Mouse (Mus musculus): ENCODE measurements around the gene Mrps25.
A peak's percentile ranks its signal among the peaks of the same experiment; 100 is the strongest.

The Mrps25 gene

DNA sequence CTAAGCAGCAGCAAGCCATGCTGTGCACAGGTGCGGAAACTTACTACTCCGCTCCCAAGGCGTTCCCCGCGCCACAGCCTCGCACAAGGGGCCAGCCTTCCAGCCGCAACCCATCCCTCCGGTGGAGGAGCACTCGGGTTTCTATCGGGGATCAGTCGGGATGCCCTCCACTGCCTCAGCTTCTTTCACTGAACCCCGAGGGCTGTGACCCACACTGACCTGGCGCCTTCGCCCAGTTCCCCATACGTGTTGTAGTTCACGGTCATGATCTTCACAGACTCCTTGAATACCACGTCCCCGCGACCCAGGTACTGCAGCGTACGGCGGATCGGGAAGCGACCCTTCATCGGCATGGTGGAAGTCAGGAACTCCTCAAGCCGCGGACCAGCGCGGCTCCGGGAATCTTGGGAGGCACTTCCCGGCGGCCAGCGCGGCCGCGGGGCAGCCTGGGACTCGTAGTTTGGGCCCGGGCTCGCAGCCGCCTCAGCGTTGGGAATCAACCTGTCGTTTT, at the start of gene Mrps25:
Gene Mrps25 (minus strand): TSS at position 413 of the 511 bp plus-strand sequence.
- peak; percentile 83 to 89 for DNase-seq

GRCm38 (mm10) chr6:92231762-92232161, 47.9 kb upstream of the Mrps25 start:
- DNase-seq: no peak

- DNase-seq: no peak
Observed at GRCm38 (mm10) chr6:92231356-92231755, 47.5 kb upstream of the Mrps25 start.

GRCm38 (mm10) chr6:92229586-92229985, 45.8 kb upstream of the Mrps25 start:
- no peak for DNase-seq

DNA sequence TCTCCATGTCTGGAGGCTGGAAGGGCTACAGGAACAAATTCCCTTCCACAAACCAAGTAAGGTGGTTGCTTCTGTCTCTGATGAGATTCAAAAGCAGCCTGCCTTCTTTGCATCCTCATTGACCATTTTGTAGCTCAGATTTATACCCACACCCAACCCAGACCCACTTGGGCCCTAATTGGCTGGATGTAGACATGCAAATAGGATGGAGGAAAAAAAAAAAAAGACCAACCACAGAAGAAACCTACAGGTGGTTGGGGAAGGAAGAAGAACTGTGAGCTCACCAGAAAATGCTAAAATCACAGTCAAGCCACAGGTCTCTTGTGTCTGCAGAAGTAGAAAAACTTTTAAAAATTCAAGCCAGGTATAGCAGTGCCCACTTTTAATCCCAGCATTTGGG, 45.3 kb upstream of the Mrps25 start:
- no peak for DNase-seq

DNA sequence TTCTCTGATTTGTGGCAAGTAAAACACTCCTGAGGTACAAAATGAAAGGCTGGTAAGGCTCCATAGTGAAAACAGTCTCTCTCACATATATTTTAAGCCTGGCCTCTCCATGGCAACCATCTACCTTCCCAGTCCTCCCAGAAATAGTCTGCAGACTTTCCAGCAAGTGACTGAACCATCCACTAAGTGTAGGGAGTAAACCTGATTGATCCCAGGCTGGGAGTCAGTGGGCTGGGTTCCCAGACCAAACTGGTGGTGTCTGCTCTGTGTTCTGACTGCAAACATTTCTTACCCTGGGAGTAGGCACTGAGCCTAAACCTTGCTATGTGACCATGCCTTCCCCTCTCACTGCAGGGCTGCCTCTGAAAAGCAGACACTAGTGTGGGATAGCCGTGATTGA, 41.1 kb upstream of the Mrps25 start:
- DNase-seq: no peak

GRCm38 (mm10) chr6:92222021-92222420, 38.2 kb upstream of the Mrps25 start:
- no peak for DNase-seq

DNA sequence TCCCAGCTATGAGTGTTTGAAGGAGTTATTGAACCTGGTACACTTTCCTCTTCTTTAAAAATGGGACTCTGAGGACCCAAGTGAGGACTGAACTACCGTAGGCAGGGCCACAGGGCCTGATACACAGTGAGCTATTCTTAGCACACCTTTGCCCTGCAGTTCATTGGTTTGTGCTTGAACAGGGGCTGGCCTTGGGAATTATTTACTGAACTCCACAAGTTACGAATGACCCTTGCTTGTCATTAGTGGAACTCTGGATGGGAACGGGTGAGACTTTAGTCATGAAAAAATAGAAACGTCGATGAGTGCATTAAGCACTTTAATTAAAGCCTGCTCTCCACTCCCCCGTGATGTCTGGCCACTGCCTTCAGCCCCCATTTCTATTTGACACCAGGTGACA, 37.8 kb upstream of the Mrps25 start:
- DNase-seq: no peak

DNA sequence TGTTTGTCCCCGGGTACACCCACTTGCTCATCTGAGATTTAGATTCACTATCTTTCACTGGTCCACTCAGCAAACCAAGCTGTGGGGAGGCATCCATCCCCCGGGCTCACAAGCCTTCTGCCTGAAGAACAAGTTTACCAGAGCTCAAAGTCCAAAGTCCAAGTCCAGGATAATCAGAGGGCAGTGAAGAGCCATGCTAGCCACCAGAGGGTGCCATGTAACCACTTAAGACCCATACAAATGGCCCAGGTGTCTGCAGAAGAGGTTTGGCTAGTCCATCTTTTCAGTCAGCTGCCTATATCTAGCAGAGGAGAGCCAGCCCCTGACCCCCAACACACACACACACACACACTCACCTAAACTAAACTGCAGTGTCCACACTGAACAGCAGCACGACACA, 35.6 kb upstream of the Mrps25 start:
- peak; percentile 11 to 38 for DNase-seq

DNA sequence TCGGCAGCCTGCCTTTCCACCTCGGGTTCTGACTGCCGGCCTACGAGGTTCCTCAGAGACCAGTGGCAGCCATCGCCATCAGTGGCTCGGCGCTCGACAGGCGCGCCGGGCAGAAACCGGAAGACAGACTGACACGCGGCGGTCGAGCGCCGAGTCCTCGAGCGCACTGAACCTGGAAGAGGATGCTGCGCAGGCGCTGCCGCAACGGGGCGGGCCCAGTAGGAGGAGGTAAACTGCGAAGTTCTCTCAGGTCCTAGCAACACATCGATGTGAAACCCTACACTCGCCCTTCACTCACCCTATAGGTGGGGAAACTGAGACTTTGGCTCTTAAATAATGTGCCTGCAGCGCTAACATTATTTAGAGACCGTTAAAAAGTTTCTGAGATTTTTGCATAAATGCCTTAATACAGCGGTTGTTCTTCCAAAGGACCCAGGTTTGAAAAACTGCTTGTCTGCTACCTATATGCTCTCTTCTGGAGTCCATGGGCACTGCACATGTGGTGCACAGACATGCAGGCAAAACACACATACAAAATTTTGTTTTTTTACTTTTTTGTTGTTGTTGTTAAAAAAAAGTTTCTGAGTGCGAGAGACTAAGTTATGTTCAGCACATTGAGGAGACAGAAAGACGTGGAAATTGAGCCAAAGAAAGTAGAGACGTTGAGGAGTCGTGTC, 31.1 kb upstream of the Mrps25 start, which contains the start of gene Rbsn:
Gene Rbsn (minus strand): TSS at position 153 of the 677 bp plus-strand sequence.
- peak; percentile 92 to 95 for DNase-seq

DNA sequence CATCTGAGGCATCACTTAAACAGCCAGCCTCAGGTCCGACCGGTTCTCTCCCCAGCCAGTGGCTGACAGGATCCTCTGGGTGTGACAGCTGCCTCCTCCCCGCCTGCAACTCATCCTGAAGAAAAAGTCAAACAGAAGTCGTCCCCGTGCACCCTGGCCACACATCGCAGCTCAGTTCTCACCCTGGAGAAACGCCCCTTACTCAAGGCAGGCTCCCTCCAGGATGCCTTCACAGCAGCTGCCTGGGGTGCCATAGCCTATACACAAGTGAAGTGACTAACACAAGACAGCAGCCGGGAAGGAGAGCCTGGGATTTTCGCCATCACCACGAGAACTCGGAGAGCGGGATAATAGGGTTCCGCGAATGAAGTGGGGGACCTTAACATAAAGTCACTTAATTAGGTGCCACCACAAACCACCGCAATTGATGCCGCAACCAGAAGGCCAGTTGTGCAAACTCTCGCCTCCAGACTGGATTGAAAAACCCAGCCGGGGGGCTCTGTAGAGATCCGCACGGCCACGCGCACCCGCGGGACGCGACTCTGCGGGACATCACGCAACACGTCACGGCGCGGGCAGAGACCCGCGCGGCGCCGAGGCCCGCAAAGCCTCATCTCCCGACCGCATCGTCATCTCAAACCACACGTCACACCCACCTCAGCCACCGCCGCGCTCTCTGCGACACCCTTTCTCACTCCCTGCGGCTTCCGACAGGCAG, 30.4 kb upstream of the Mrps25 start:
- peak in 1 of 2 experiments; percentile 10 for DNase-seq

DNA sequence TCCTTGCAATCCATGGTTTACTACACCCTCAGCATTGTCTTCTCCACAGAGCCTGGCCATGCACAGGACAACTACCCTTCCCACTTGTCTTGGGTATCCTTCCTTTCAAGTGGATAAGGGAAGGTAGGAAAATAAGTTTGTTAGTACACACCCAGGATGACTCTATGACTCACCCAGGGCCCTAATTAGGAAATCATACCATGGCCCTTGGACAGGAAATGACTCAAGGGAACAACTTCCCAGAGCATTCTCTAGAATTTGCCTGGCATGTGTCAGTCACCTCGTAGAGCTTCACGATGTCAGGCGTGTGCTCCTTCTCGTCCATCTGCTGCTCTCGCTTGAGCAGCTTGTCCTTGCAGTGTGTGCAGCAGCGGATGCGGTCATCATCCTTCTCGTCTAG, 15.6 kb upstream of the Mrps25 start:
- DNase-seq: no peak

- peak in 1 of 2 experiments; percentile 39 for DNase-seq
Observed at GRCm38 (mm10) chr6:92184178-92184577, 345 bp upstream of the Mrps25 start.

GRCm38 (mm10) chr6:92176450-92176849, 7.4 kb downstream of the Mrps25 start:
- DNase-seq: no peak

- DNase-seq: no peak
Observed at GRCm38 (mm10) chr6:92162724-92163123, 21.1 kb downstream of the Mrps25 start.

DNA sequence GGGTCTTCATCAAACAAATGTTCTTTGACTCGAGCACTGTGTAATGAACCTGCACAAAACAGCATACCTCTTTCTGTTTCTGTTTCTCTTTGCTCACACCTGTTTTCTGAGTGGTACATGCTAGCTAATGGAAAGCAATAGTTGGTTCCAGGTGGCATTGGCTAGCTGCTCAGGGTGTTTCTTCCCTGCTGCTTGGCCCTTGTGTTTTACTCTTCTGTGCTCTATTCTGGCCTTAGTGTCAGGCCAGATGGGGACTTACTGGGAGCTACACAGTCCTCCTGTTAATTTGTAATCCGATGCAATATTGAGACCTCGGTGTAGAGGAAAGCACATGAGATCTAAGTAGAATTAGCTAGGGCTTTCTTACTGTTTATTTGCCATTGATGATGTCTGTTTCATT, 25.0 kb downstream of the Mrps25 start:
- DNase-seq: peak; percentile 40 to 62

GRCm38 (mm10) chr6:92153774-92154173, 30.1 kb downstream of the Mrps25 start:
- no peak for DNase-seq

DNA sequence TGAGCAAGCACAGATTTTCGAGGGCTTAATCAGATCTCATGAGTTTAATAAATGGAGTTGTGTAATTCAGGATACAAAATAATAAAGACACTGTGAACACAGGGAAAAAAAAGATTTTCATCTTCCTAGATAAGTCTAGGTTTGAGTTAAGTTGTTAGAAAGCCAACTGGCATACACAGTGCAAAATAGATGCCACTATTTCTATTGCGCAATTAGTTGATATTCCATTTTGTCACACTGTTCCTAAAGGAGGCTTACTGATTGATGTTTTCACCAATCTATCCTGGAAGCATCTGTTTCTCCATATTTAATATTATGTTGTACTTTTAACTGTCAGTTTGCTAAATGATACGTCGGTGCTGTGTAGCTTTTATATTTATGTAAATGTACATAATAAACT, 38.0 kb downstream of the Mrps25 start:
- DNase-seq: no peak

DNA sequence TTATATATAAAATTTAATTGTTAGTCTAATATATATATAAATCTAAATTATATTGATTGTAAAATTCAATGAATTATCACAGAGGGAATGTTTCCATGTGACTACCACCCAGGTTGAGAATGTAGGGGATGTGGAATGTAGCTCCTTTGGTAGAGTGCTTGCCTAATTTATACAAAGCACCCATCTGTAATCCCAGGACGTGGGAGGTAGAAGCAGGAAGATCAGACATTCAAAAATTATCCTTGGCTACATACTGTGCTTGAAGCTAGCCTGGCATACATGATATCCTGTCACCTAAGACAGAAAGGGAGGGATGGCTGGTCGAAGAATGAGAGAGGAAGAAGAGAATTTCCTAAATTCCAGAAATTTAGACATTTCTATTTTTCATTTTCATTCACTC, 47.5 kb downstream of the Mrps25 start:
- DNase-seq: no peak

DNA sequence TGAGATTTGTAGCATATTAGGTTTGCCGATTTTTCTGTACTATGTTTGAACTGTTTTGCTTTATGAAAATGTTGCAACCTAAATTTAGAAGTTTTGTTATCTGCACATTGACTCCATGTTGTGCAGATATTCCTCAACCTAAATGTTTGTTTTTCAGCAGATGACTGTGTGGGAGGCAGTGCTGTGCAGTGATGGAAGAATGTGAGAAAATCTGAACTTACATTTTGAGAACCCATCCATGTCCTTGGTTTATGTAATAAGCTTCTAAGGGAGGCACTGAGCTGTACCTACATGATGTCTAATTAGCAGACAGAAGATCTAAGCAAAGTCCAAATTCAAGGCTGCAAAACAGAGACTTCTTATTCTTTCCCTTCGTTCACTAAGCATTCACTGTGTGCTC, 50.2 kb downstream of the Mrps25 start:
- DNase-seq: no peak

- no peak for DNase-seq
Observed at GRCm38 (mm10) chr6:92132021-92132911, 51.6 kb downstream of the Mrps25 start.

GRCm38 (mm10) chr6:92131456-92131855, 52.4 kb downstream of the Mrps25 start:
- DNase-seq: no peak

DNA sequence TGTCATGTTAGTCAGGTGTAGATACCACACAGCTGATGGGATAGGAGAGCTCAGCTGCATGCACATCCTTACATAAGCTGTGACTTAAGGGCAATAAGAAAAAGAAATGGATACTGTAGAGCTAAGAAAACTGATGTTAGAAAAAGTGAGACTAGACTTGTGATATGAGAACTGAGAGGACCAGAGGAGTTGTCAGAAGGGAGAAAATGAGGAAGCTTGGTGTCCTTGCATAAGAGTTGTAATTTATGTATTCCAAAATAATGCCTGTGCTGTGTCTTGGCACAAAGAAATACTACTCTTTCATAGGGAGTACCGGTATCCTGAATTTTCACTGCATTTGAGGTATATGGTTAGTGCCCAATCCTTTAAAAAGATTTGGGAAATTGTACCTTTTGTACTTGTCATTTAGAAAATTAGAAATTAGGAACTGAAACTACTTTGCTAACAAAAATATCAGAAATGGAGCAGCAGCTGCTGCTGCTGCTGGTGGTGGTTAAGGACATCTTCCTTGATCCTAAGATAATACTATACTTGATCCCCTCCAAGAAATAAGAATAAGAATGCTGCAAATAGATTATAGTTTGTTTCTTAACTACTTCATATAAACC, 56.9 kb downstream of the Mrps25 start:
- no peak for DNase-seq

All from cerebellum, postnatal 25 days (tissue).